Mouse (Mus musculus) myocyte (in vitro differentiated cells): Measurements from ENCODE around the gene Arhgap19.

Experiments
- CEBPB ChIP-seq: IDR thresholded peaks from 2 replicates; pipeline ENCODE4 v1.6.1; 2011; ENCODE audit warnings: mild to moderate bottlenecking, moderate library complexity; ENCODE audit not compliant: poor library complexity, insufficient read depth, severe bottlenecking
- E2F4 ChIP-seq: IDR thresholded peaks from one replicate; pipeline ENCODE4 v1.6.1; 2011; ENCODE audit warnings: mild to moderate bottlenecking, control low read depth, moderate library complexity; ENCODE audit not compliant: insufficient read depth
- MAX ChIP-seq: IDR thresholded peaks from one replicate; pipeline ENCODE4 v1.6.1; 2011; ENCODE audit warnings: low read depth, mild to moderate bottlenecking, control low read depth
- MYOD1 ChIP-seq, 3 experiments: IDR thresholded peaks; one replicate each; pipeline ENCODE4 v1.6.1; 2011; ENCODE audit warnings: control low read depth in 2 of 3, low read depth in 2 of 3, mild to moderate bottlenecking in 2 of 3, moderate library complexity in 1 of 3; ENCODE audit not compliant: insufficient read length in 2 of 3, control insufficient read depth in 1 of 3
- MYOG ChIP-seq, 3 experiments: IDR thresholded peaks; one replicate each; pipeline ENCODE4 v1.6.1; 2011; ENCODE audit warnings: control low read depth in 2 of 3, low read depth in 2 of 3, mild to moderate bottlenecking in 2 of 3; ENCODE audit not compliant: insufficient read length in 2 of 3, control insufficient read depth in 1 of 3, insufficient read depth in 1 of 3
- POLR2A ChIP-seq: IDR thresholded peaks from one replicate; pipeline ENCODE4 v1.6.1; 2011; ENCODE audit warnings: low read depth, mild to moderate bottlenecking, control low read depth, moderate library complexity; ENCODE audit not compliant: insufficient read length
- POLR2AphosphoS2 ChIP-seq: IDR thresholded peaks from one replicate; pipeline ENCODE4 v1.6.1; 2011; ENCODE audit warnings: low read depth, control low read depth; ENCODE audit not compliant: insufficient read length
- REST ChIP-seq: IDR thresholded peaks from one replicate; pipeline ENCODE4 v1.6.1; 2011; ENCODE audit warnings: mild to moderate bottlenecking, control low read depth, moderate library complexity; ENCODE audit not compliant: insufficient read depth, insufficient read length
- SRF ChIP-seq: IDR thresholded peaks from one replicate; pipeline ENCODE4 v1.6.1; 2011; ENCODE audit warnings: low read depth; ENCODE audit not compliant: control insufficient read depth, insufficient read length
- TCF12 ChIP-seq: IDR thresholded peaks from one replicate; pipeline ENCODE4 v1.6.1; 2011; ENCODE audit warnings: mild to moderate bottlenecking, control low read depth; ENCODE audit not compliant: poor library complexity, insufficient read depth, severe bottlenecking
- TCF3 ChIP-seq: IDR thresholded peaks from one replicate; pipeline ENCODE4 v1.6.1; 2011; ENCODE audit warnings: low read depth, control low read depth; ENCODE audit not compliant: insufficient read length
- USF1 ChIP-seq: IDR thresholded peaks from one replicate; pipeline ENCODE4 v1.6.1; 2011; ENCODE audit warnings: low read depth, mild to moderate bottlenecking, control low read depth, moderate library complexity

DNA sequence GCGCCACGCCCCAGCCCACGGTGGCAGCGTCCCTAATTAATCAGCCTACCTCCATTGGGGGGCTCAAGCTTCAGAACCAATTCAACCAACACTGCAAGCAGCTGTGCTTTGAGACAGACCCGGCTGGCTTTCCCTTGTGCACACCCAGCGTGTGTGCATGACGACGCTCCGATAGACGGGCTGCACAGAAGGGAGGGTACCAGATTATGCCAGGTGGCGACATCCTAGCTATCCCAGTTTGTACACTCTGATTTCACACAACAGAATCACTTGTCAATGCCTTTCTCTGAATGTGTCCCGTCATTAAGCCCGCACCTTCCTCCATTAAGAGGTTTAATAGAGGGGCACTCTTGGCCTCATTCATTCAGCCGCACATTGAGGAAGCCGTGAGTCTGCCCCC, 47.1 kb downstream of the Arhgap19 start:
- TF ChIP-seq POLR2A (no peak), TCF12 (no peak), USF1 (no peak), CEBPB (no peak), MYOD1 (IDR thresholded peaks at IDR 0.05; ENCODE audit: control insufficient read depth in 1 of 3, insufficient read length in 2 of 3, low read depth in 2 of 3) (no peak), MYOG (IDR thresholded peaks at IDR 0.05; ENCODE audit: control insufficient read depth in 1 of 3, insufficient read depth in 1 of 3, insufficient read length in 2 of 3, low read depth in 2 of 3) (no peak), MAX (no peak), TCF3 (no peak), E2F4 (no peak), SRF (no peak), REST (no peak), POLR2AphosphoS2 (no peak)
